In genomic region chr15:96744153-96744881, GRCm38 (mm10) we compare ENCODE assay signal across 11 mouse cellular contexts. TPM values are rescaled to one million over a fixed set of nuclear protein-coding genes. Genes with fewer than 3 reads are reported as not detected.
DNase-seq lines count a peak whose midpoint lies in the region; ATAC-seq and TF ChIP-seq lines count a peak whose summit lies in the region.
"Had no signal": no experiment of that assay in that cellular context is flagged by ENCODE, and none has a peak within 500 bp of the region (broad histone marks: within the 10 kb centered on the region; RNA-seq: fewer than 3 reads in every experiment).

No protein-coding gene starts in this region.

- H3K9me3 ChIP-seq in limb, embryonic 12.5 days = no peaks in the 10 kb centered on the region
- no peaks in the 10 kb centered on the region for H3K9me3 ChIP-seq in limb, embryonic 10.5 days (replicated peaks)
- no peaks in the 10 kb centered on the region for H3K9me3 ChIP-seq in heart, embryonic 15.5 days (replicated peaks)
- no peaks in the 10 kb centered on the region for H3K9me3 ChIP-seq in kidney, embryonic 16.5 days (ENCODE audit: low read length)

- TF ChIP-seq POLR2A in cerebellum, adult 2 months (IDR thresholded peaks at IDR 0.05; ENCODE audit: borderline replicate concordance, insufficient read depth, low read length) = no peak

- no peak overlapping the region for H3K4me2 ChIP-seq in limb, embryonic 12.5 days
- H3K4me2 ChIP-seq in heart, embryonic 15.5 days = peak overlapping the region; percentile 28; the same call in 1 of the 2 replicates
- H3K4me2 ChIP-seq in kidney, embryonic 16.5 days (replicated peaks; ENCODE audit: low read depth, low read length) = no peak overlapping the region

- DNase-seq in limb, embryonic 10.5 days (ENCODE audit: low spot score) = no peak
- DNase-seq in lung, adult 18-20 months = peak; percentile 62 to 66
- DNase-seq in thymus, postnatal 36 days = no peak
- DNase-seq in right cerebral cortex, adult 18-20 months = no peak
- no peak for DNase-seq in cerebellum, adult 2 months
- DNase-seq: cerebellum, postnatal 14 days; gastrocnemius, postnatal 36 days had no signal

- 80% methylated on average over 18 of the region's 18 CpGs for WGBS in limb, embryonic 12.5 days
- WGBS in limb, embryonic 10.5 days = 80% methylated on average over 18 of the region's 18 CpGs
- 17% methylated on average over 18 of the region's 18 CpGs for WGBS in heart, embryonic 15.5 days
- WGBS in kidney, embryonic 16.5 days = 65% methylated on average over 18 of the region's 18 CpGs
- WGBS in cerebellum, adult 2 months = 78% methylated on average over 18 of the region's 18 CpGs

- TF ChIP-seq CTCF in cerebellum, adult 2 months (IDR thresholded peaks at IDR 0.05; ENCODE audit: borderline replicate concordance, insufficient read depth, low read depth, low read length) = no peak

- no peak overlapping the region for H3K9ac ChIP-seq in limb, embryonic 12.5 days (replicated peaks)
- no peak overlapping the region for H3K9ac ChIP-seq in heart, embryonic 15.5 days
- H3K9ac ChIP-seq in kidney, embryonic 16.5 days (replicated peaks; ENCODE audit: low read length) = no peak overlapping the region

- H3K36me3 ChIP-seq in limb, embryonic 12.5 days = no peaks in the 10 kb centered on the region
- H3K36me3 ChIP-seq in limb, embryonic 10.5 days = no peaks in the 10 kb centered on the region
- no peaks in the 10 kb centered on the region for H3K36me3 ChIP-seq in heart, embryonic 15.5 days
- H3K36me3 ChIP-seq in kidney, embryonic 16.5 days (ENCODE audit: insufficient read depth, low read length) = no peaks in the 10 kb centered on the region

- no peak overlapping the region for H3K4me3 ChIP-seq in limb, embryonic 12.5 days (replicated peaks)
- H3K4me3 ChIP-seq in limb, embryonic 10.5 days = no peak overlapping the region
- no peak overlapping the region for H3K4me3 ChIP-seq in heart, embryonic 15.5 days
- H3K4me3 ChIP-seq in kidney, embryonic 16.5 days (ENCODE audit: low read length) = no peak overlapping the region
- no peak overlapping the region for H3K4me3 ChIP-seq in cerebellum, adult 2 months (replicated peaks; ENCODE audit: insufficient read depth, low read depth, low read length)

- peaks cover 17% of the 10 kb centered on the region; the same call in 1 of the 2 replicates for H3K4me1 ChIP-seq in limb, embryonic 12.5 days (replicated peaks)
- H3K4me1 ChIP-seq in limb, embryonic 10.5 days = peaks cover 15% of the 10 kb centered on the region; the same call in 1 of the 2 replicates
- H3K4me1 ChIP-seq in heart, embryonic 15.5 days (replicated peaks) = peaks cover 44% of the 10 kb centered on the region
- H3K4me1 ChIP-seq in kidney, embryonic 16.5 days (ENCODE audit: insufficient read depth, low read length) = 0 out of 2 replicates have a peak, but pooled peaks cover 8% of the 10 kb centered on the region
- no peaks in the 10 kb centered on the region for H3K4me1 ChIP-seq in cerebellum, adult 2 months (ENCODE audit: control insufficient read depth, insufficient read depth, low read length)

- no peaks in the 10 kb centered on the region for H3K27me3 ChIP-seq in limb, embryonic 12.5 days
- no peaks in the 10 kb centered on the region for H3K27me3 ChIP-seq in limb, embryonic 10.5 days (ENCODE audit: low read depth, poor library complexity, severe bottlenecking)
- no peaks in the 10 kb centered on the region for H3K27me3 ChIP-seq in heart, embryonic 15.5 days
- H3K27me3 ChIP-seq in kidney, embryonic 16.5 days (ENCODE audit: insufficient read depth, low read length) = no peaks in the 10 kb centered on the region
- H3K27me3 ChIP-seq in cerebellum, adult 2 months (ENCODE audit: control insufficient read depth, insufficient read depth, low read length) = no peaks in the 10 kb centered on the region

- ATAC-seq in limb, embryonic 12.5 days (ENCODE audit: insufficient number of reproducible peaks, insufficient read depth, low FRiP score, low TSS enrichment, low read depth) = no peak
- peak; percentile 85 for ATAC-seq in heart, embryonic 15.5 days (replicated peaks; ENCODE audit: insufficient number of reproducible peaks, insufficient read depth, low FRiP score, low read depth)
- ATAC-seq in kidney, embryonic 16.5 days (ENCODE audit: low FRiP score, low TSS enrichment) = no peak

- 0 out of 2 replicates have a peak overlapping the region, but pooled peaks have one; percentile 4 for H3K27ac ChIP-seq in limb, embryonic 12.5 days
- H3K27ac ChIP-seq in limb, embryonic 10.5 days = no peak overlapping the region
- H3K27ac ChIP-seq in heart, embryonic 15.5 days = peak overlapping the region; percentile 93
- H3K27ac ChIP-seq in kidney, embryonic 16.5 days (ENCODE audit: low read length) = no peak overlapping the region
- H3K27ac ChIP-seq in cerebellum, adult 2 months (ENCODE audit: insufficient read depth, low read length) = no peak overlapping the region
- H3K27ac ChIP-seq: kidney, postnatal 0 days had no signal

RNA-seq across cellular contexts. Expression of gene Slc38a2, which starts 44.8 kb away (rescaled TPM):
- 210 and 217 TPM in 2 replicates for polyA plus RNA-seq in limb, embryonic 12.5 days (2016; fragmentation: Nextera tagmentation; extraction: Ambion mirVana)
- polyA plus RNA-seq in limb, embryonic 10.5 days (2016; fragmentation: Nextera tagmentation; extraction: Ambion mirVana) = 173 and 198 TPM in 2 replicates
- polyA plus RNA-seq in heart, embryonic 15.5 days (2015; fragmentation: Nextera tagmentation; extraction: Ambion mirVana) = 158 and 170 TPM in 2 replicates
- polyA plus RNA-seq in kidney, embryonic 16.5 days (2015; fragmentation: Nextera tagmentation; extraction: Ambion mirVana) = 140 and 150 TPM in 2 replicates
- polyA plus RNA-seq in cerebellum, adult 2 months (2012; rRNA removed) = 93.6 and 103 TPM in 2 replicates

Comparison
In these comparisons a context has a peak if more than half of its experiments do, and no peak if none do; other contexts are left out.
1. H3K27ac ChIP-seq: peak in limb, embryonic 12.5 days (single experiment) and heart, embryonic 15.5 days (single experiment); none in limb, embryonic 10.5 days (single experiment), kidney, embryonic 16.5 days (single experiment) and cerebellum, adult 2 months (single experiment).
2. DNase-seq: peak in lung, adult 18-20 months (2 of 2); none in limb, embryonic 10.5 days (single experiment), thymus, postnatal 36 days (0 of 2), right cerebral cortex, adult 18-20 months (single experiment) and cerebellum, adult 2 months (0 of 2).